Mouse (Mus musculus) G1E (cell line): Measurements from ENCODE around the gene Ldlrad3.

Experiments
- CTCF ChIP-seq: IDR thresholded peaks from 2 replicates; pipeline ENCODE4 v1.5.1; 2012; ENCODE audit warnings: low read depth, low read length, inconsistent platforms, mixed read lengths
- GATA2 ChIP-seq: IDR thresholded peaks from 2 replicates; pipeline ENCODE4 v1.6.1; 2012; ENCODE audit warnings: low read depth, low read length, inconsistent platforms, borderline replicate concordance
- TAL1 ChIP-seq: conservative IDR thresholded peaks from 2 replicates; pipeline ENCODE4 v1.6.1; 2012; ENCODE audit warnings: low read depth, low read length, inconsistent platforms, mixed read lengths

DNA sequence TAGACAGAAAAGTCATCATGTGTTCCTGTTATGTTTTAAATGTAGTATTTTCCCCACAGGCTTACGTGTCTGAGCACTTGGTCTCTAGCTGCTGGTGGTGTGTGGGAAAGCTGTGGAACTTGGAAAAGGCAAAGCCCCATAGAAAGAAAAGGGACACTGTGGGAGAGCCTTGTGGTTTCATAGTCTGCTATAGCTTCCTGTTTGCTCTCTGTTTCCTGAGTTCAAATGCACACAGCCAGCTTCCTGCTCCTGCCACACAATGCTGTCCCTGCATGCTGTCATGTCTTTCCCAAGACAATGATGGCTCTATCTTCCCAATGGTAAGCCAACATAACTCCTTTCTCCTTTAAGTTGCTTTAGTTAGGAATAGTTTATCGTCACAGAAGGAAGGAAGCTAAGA lies 194.5 kb downstream of the Ldlrad3 start:
- TF ChIP-seq CTCF (no peak), GATA2 (no peak), TAL1 (no peak)
